Mouse (Mus musculus) embryonic facial prominence, embryonic 15.5 days (tissue): Measurements from ENCODE around the gene Ppfibp2. TPM values are rescaled to one million over a fixed set of nuclear protein-coding genes. Genes with fewer than 3 reads are reported as not detected.
A peak's percentile ranks its signal among the peaks of the same experiment; 100 is the strongest.

ENCODE experiments used
- ATAC-seq: fragments of 200-750 bp; cut with Nextera tagmentation; 2 replicates; pipeline ENCODE4 v1.8.0; 2017; ENCODE audit warnings: low read depth, moderate TSS enrichment; ENCODE audit not compliant: insufficient number of reproducible peaks, low FRiP score, low TSS enrichment
- H3K27ac ChIP-seq: fragments of 300-500 bp; sonication (generic); replicated peaks from 2 replicates; pipeline ENCODE4 v1.5.1; 2015; ENCODE audit warnings: mild to moderate bottlenecking, inconsistent platforms
- H3K27me3 ChIP-seq: fragments of 300-500 bp; sonication (generic); 2 replicates; pipeline ENCODE4 v1.6.1; 2015; ENCODE audit warnings: inconsistent platforms
- H3K36me3 ChIP-seq: fragments of 300-500 bp; sonication (generic); 2 replicates; pipeline ENCODE4 v1.6.1; 2015; ENCODE audit warnings: mild to moderate bottlenecking, inconsistent platforms
- H3K4me1 ChIP-seq: fragments of 300-500 bp; sonication (generic); 2 replicates; pipeline ENCODE4 v1.6.1; 2015; ENCODE audit warnings: inconsistent platforms
- H3K4me2 ChIP-seq: fragments of 300-500 bp; sonication (generic); replicated peaks from 2 replicates; pipeline ENCODE4 v1.6.1; 2015; ENCODE audit warnings: mild to moderate bottlenecking, inconsistent platforms
- H3K4me3 ChIP-seq: fragments of 300-500 bp; sonication (generic); replicated peaks from 2 replicates; pipeline ENCODE4 v1.5.1; 2015; ENCODE audit warnings: mild to moderate bottlenecking, inconsistent platforms
- H3K9ac ChIP-seq: fragments of 300-500 bp; sonication (generic); 2 replicates; pipeline ENCODE4 v1.6.1; 2015; ENCODE audit warnings: inconsistent platforms
- H3K9me3 ChIP-seq: fragments of 300-500 bp; sonication (generic); replicated peaks from 2 replicates; pipeline ENCODE4 v1.6.1; 2016; ENCODE audit warnings: inconsistent platforms
- WGBS: fragments of 180-500 bp; shearing (Covaris S2); methylation state at CpG from one replicate; pipeline ENCODE4 v1.1.7; 2015; 5-methylcytosine and 5-hydroxymethylcytosine counted together
- polyA plus RNA-seq: library from polyadenylated mRNA; unstranded; fragments of >200 nt; fragmentation: Nextera tagmentation; extraction: Ambion mirVana; gene quantifications from 2 replicates; pipeline ENCODE4 v1.2.1, GENCODE M21; 2015

Gene Ppfibp2
- polyA plus RNA-seq, 1 experiment from 2014 or later: 18.6 TPM

DNA sequence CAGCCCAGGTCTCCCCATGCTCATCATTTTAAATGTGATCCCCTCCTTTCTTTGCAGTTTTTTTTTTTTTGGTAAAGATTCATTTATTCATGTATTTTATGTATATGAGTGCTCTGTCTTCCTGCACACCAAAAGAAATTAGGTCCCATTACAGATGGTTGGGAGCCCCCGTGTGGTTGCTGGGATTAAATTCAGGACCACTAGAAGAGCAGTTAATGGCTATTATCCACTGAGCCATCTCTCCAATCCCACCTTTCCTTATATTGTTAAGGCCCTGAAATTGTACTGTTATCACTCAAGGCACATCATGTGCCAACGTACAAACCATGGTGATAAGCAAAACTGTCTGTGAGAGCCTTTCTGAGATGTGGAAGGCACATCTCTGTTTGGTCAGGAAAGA lies 143.7 kb downstream of the Ppfibp2 start:
- Histone ChIP-seq H3K27me3 (no peaks in the 10 kb centered on the region), H3K9ac (no peak overlapping the region), H3K36me3 (peaks cover 26% of the 10 kb centered on the region), H3K4me3 (no peak overlapping the region), H3K27ac (no peak overlapping the region), H3K4me2 (no peak overlapping the region), H3K4me1 (no peaks in the 10 kb centered on the region), H3K9me3 (no peaks in the 10 kb centered on the region)
- ATAC-seq: no peak
- 48% methylated on average over 2 of the region's 2 CpGs for WGBS

DNA sequence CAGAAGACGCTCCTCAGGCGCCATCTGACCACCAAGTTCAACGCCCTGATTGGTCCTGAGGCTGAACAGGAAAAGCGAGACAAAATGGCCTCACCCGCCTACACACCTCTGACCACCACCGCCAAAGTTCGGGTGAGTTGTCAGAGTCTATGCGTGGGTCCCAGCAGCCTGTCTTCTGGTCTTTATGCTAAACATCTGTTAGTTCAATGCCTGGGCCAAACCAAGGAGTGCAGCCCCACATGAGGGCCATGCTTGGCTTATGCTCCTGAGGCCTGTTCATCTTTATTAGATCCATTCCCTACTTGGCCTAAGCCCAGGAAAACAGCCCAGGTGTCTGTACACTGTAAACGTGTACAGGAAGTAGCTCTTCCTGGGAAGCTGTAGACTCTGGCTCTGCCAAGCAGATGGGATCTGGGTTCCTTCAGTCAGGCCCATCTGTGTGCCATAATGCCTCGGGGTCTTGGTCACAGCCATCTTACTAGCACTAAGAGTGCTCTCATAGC lies 148.0 kb downstream of the Ppfibp2 start:
- Histone ChIP-seq H3K9ac (no peak overlapping the region), H3K27me3 (no peaks in the 10 kb centered on the region), H3K4me2 (no peak overlapping the region), H3K36me3 (peaks cover 42% of the 10 kb centered on the region), H3K27ac (no peak overlapping the region), H3K9me3 (no peaks in the 10 kb centered on the region), H3K4me1 (no peaks in the 10 kb centered on the region), H3K4me3 (no peak overlapping the region)
- WGBS: 73% methylated on average over 10 of the region's 10 CpGs
- peak; percentile 45 for ATAC-seq

DNA sequence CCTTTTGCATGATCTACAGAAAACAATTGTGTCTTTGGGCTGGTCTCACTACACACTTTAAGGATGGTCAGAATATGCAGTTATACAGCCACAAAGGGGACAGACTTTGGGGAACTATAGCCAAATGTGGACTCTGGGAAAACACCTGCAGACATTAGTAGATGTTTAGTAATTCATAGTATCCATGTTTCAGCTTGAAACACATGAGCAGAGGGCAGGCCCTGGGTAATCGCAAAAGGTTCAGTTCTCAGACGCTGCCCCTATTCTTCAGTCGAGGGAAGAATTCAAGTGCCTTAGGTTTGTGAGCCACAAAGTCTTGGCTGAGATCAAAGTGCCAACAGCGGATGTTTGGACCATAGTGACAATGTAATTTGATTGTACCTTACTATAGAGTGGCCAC lies 149.4 kb downstream of the Ppfibp2 start:
- no peak overlapping the region for H3K4me2 ChIP-seq
- no peaks in the 10 kb centered on the region for H3K4me1 ChIP-seq
- no peak for ATAC-seq
- H3K27me3 ChIP-seq: no peaks in the 10 kb centered on the region
- H3K27ac ChIP-seq: no peak overlapping the region
- H3K4me3 ChIP-seq: no peak overlapping the region
- no peaks in the 10 kb centered on the region for H3K9me3 ChIP-seq
- H3K36me3 ChIP-seq: peaks cover 37% of the 10 kb centered on the region
- H3K9ac ChIP-seq: no peak overlapping the region
- 91% methylated on average over 4 of the region's 4 CpGs for WGBS

DNA sequence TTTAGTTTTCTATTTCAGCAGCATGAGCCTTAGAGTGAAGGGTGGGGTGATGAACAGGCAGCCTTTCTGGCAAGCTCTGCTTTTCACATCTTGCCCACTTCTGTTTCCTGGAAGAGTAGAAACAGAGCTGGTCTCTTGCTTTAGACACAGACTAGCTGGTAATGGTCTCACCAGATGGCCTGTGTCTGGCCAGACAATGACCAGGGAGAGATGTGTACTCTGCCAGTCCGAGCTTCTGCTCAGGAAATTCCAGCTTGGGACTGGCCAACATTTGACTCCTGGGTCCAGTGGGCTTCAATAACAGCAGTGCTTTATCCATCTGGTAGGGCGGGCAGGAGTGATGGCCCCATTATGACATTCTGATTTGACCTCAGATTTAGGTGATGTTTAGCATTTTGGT lies 150.1 kb downstream of the Ppfibp2 start:
- Histone ChIP-seq H3K36me3 (peaks cover 35% of the 10 kb centered on the region), H3K4me2 (no peak overlapping the region), H3K4me3 (no peak overlapping the region), H3K9me3 (no peaks in the 10 kb centered on the region), H3K9ac (no peak overlapping the region), H3K4me1 (no peaks in the 10 kb centered on the region), H3K27me3 (no peaks in the 10 kb centered on the region), H3K27ac (no peak overlapping the region)
- 82% methylated on average over 2 of the region's 2 CpGs for WGBS
- ATAC-seq: no peak

DNA sequence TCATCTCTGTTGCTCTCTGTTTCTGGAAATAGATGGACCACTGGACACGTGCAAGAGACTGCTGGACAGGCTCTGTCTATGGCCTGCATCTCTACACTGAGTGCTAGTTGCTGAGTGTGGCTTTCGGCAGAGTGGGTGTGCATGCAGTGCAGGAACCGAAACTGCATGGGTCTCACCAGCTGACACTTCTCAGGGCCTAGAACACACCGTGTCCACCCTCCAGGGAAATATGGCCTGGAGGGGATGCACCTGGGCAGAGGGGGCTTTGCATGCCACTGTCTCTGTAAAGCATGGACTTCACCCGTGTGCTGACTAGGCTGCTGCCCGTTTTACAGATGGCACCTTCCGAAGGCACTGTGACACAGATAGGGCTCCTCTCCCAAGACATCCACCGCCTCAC lies 151.0 kb downstream of the Ppfibp2 start:
- Histone ChIP-seq H3K4me2 (no peak overlapping the region), H3K27me3 (no peaks in the 10 kb centered on the region), H3K36me3 (peaks cover 30% of the 10 kb centered on the region), H3K9ac (no peak overlapping the region), H3K4me3 (no peak overlapping the region), H3K9me3 (no peaks in the 10 kb centered on the region), H3K4me1 (no peaks in the 10 kb centered on the region), H3K27ac (no peak overlapping the region)
- 83% methylated on average over 8 of the region's 8 CpGs for WGBS
- no peak for ATAC-seq

DNA sequence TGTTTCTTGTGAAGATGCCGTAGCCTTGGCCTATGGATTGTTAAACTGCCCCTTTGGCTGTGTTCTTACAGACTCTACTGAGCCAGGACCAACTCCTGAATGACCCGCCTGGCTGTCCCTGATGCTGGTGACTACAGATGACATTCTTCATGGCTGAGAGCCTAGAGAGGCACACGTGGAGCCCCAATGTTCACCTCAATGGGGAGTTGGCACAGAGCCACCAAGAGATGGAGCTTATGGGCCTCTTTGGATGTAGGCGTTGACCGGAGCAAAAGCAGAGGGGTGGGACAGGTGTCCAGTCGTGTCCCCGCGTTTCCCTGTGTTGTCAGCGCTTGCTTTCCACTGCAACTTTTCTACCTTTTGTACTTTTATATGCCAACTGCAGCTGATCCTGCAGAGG lies 152.5 kb downstream of the Ppfibp2 start:
- Histone ChIP-seq H3K9ac (no peak overlapping the region), H3K36me3 (peaks cover 26% of the 10 kb centered on the region), H3K27me3 (no peaks in the 10 kb centered on the region), H3K27ac (no peak overlapping the region), H3K4me2 (no peak overlapping the region), H3K4me3 (no peak overlapping the region), H3K4me1 (no peaks in the 10 kb centered on the region), H3K9me3 (no peaks in the 10 kb centered on the region)
- WGBS: 88% methylated on average over 9 of the region's 9 CpGs
- ATAC-seq: no peak

DNA sequence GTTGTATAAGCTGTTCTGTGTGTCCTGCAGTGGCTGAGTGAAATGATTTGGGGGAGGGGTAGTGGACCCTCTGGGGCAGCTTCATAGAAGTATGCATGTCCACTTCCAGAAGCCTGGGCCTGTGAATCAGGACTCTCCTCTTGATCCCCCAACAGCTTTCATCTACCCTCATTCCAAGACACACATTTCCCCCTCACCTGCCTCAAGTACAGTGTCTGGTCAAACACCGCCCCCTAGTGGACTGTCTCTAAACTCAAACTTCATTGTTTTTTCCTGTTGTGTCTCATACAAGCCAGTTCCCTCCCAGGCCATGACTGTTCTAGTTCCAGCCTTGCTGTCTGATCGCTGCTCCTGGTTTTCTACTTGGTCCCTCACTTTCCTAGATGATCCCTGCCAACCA lies 152.9 kb downstream of the Ppfibp2 start:
- WGBS: 15% methylated on average over 2 of the region's 2 CpGs
- no peak overlapping the region for H3K9ac ChIP-seq
- no peaks in the 10 kb centered on the region for H3K9me3 ChIP-seq
- peaks cover 23% of the 10 kb centered on the region for H3K36me3 ChIP-seq
- no peaks in the 10 kb centered on the region for H3K4me1 ChIP-seq
- ATAC-seq: no peak
- H3K27me3 ChIP-seq: no peaks in the 10 kb centered on the region
- H3K4me3 ChIP-seq: no peak overlapping the region
- H3K27ac ChIP-seq: no peak overlapping the region
- H3K4me2 ChIP-seq: no peak overlapping the region

DNA sequence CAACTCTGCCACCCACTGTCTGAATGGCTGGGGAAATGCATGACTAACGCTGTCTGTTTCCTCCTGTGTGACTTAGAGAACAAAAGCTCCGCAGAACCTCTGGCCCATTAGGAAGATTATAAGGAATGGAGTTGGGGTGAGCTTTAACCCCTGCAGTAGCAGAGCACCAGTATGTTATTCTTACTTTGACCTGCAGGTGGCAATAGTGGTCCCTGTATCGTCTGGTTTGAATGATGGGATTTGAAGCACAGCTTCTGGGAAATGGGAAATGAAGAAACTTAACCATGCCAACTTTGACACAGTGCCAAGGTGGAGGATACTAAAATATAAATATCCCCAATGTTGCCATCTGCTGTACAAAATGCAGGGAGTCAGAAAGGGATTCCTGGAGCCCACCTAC lies 154.3 kb downstream of the Ppfibp2 start:
- H3K4me2 ChIP-seq: no peak overlapping the region
- no peak overlapping the region for H3K9ac ChIP-seq
- H3K27ac ChIP-seq: no peak overlapping the region
- no peaks in the 10 kb centered on the region for H3K4me1 ChIP-seq
- peaks cover 10% of the 10 kb centered on the region for H3K36me3 ChIP-seq
- H3K9me3 ChIP-seq: no peaks in the 10 kb centered on the region
- no peak overlapping the region for H3K4me3 ChIP-seq
- WGBS: 2% methylated on average over 3 of the region's 3 CpGs
- ATAC-seq: no peak
- H3K27me3 ChIP-seq: no peaks in the 10 kb centered on the region

DNA sequence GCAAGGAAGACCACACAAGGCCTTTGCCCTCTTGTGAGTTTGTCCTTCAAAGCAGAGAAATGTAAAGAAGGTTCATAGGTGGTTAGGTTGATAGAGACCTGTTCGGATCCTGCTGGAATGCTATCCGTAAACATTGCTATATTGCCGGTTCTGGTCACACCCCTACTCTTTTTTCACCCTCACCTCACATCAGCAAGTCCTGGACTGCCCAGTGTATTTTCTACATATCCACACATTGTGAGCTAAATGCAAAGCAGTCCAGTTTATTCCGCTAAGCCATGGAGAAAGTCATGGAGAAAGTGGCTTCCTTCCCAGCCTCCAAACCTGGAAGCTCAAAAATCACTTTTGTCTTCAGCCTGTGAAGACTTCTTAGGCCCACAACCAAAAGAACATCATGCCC lies 154.7 kb downstream of the Ppfibp2 start:
- WGBS: 90% methylated on average over 4 of the region's 4 CpGs
- H3K27me3 ChIP-seq: no peaks in the 10 kb centered on the region
- no peak overlapping the region for H3K27ac ChIP-seq
- no peak for ATAC-seq
- H3K4me3 ChIP-seq: no peak overlapping the region
- H3K9me3 ChIP-seq: no peaks in the 10 kb centered on the region
- H3K36me3 ChIP-seq: peaks cover 7% of the 10 kb centered on the region; the same call in 1 of the 2 replicates
- no peak overlapping the region for H3K4me2 ChIP-seq
- H3K4me1 ChIP-seq: no peaks in the 10 kb centered on the region
- no peak overlapping the region for H3K9ac ChIP-seq

DNA sequence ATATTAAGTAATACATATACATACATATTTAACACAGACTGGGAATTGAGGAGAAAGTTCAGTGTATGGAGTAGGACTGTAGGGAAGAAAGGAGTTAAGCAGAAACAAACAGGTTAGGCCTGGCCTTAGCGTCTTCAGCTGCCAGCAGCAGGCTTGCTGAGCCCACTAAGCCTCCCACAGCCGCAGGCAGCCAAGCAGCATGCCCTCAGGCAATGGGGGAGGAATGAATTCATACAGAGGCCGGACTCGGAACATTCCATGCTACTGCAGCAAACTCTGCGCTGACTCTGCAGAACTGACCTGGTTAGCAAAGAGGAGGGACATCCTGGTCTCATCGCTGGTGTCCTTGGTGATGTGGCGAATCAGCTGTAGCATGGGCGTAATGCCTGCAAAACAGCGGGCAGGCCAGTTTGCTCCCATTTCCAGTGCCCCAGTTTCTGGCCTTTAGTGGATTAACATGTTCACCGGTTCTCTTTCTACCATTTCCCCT lies 157.1 kb downstream of the Ppfibp2 start:
- ATAC-seq: no peak
- Histone ChIP-seq H3K27ac (no peak overlapping the region), H3K4me3 (no peak overlapping the region), H3K27me3 (no peaks in the 10 kb centered on the region), H3K9me3 (no peaks in the 10 kb centered on the region), H3K4me1 (no peaks in the 10 kb centered on the region), H3K36me3 (no peaks in the 10 kb centered on the region), H3K4me2 (no peak overlapping the region), H3K9ac (no peak overlapping the region)
- WGBS: 62% methylated on average over 10 of the region's 10 CpGs

DNA sequence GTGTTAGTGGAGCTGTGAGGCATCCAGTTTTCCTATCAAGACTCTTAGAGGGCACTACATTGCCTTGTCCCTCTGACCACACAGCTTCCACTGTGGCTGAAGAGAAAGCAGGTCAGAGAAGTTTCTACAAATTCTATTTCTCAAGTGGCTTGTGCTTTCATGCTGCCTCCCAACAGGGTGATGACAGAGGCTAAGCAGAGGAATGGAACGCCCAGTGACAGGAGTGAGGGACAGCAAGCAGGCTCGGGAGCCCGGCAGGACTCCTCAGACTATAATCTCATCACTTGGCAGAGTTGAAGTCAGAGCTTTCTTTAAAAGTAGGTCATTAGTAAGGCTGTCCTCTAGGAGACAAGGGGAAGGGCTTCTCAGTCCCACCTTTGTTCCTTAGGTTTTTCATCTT lies 160.9 kb downstream of the Ppfibp2 start:
- no peaks in the 10 kb centered on the region for H3K36me3 ChIP-seq
- H3K9me3 ChIP-seq: no peaks in the 10 kb centered on the region
- no peak overlapping the region for H3K9ac ChIP-seq
- no peaks in the 10 kb centered on the region for H3K27me3 ChIP-seq
- no peak overlapping the region for H3K27ac ChIP-seq
- no peak for ATAC-seq
- H3K4me2 ChIP-seq: no peak overlapping the region
- no peak overlapping the region for H3K4me3 ChIP-seq
- WGBS: 73% methylated on average over 3 of the region's 3 CpGs
- H3K4me1 ChIP-seq: peaks cover 8% of the 10 kb centered on the region; the same call in 1 of the 2 replicates

DNA sequence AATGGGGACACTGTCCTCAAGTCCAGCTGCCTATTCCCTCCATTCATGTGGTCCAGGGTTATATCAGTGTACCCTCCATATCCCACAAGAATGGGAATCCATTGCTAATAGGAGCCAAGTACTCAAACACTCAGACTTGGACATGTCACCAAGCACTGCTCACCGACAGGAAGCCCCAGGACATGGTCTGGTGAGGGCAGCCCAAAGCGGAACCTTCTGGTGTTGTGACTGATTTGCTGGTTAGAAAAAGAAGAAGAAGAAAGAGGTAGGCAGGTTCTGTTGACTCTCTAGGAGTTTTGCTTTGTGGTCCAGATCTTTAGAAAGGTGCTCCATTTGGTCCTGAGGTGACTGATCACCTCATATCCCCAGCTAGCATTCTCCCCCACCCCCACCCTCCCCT lies 161.7 kb downstream of the Ppfibp2 start:
- ATAC-seq: no peak
- Histone ChIP-seq H3K9me3 (no peaks in the 10 kb centered on the region), H3K4me1 (peaks cover 8% of the 10 kb centered on the region; the same call in 1 of the 2 replicates), H3K27ac (no peak overlapping the region), H3K9ac (no peak overlapping the region), H3K4me3 (no peak overlapping the region), H3K36me3 (no peaks in the 10 kb centered on the region), H3K27me3 (no peaks in the 10 kb centered on the region), H3K4me2 (no peak overlapping the region)
- 82% methylated on average over 2 of the region's 2 CpGs for WGBS
